In the genomic region with DNA sequence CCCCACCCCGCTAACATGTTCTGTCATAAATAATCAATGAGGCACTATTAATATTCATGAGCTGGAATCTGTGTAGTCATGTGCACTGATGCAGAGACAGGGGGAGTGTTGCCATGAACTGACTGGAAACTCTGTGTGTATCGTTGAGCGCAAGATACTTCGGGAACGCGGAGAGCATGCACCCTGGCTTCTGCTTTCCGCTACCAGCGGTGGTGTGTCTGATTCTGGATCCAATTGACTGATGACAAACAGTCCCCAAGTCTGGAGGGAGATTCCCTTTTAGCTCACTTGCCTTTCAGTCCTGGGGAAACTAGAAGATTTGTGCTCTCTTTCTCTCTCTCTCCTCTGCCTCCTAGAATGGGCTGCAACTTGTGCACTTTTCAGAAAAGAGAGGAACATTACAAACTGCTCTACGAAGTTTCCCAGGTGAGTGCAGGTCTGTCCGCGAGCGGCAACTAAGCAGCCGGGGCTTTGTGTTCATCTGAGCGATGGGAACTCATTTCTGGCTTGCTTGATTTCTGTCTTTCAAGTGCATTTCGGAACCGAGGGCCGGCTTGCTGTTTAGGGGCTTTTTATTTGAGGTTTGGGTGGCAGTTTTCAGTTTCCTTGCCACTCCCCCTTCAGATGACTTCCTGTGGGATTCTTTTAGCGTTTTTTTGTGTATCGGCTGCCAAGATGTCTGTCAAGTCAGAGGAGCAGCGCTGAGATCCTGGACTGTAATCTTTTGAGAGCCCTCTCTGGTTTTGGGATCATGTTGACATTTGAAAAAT, we compare ENCODE assay signal across 8 mouse cellular contexts.
DNase-seq lines count a peak whose midpoint lies in the region; ATAC-seq and TF ChIP-seq lines count a peak whose summit lies in the region.

No protein-coding gene starts in this region.

- no peak for TF ChIP-seq EP300 in liver, postnatal 0 days (IDR thresholded peaks at IDR 0.05; ENCODE audit: low read depth)

- H3K27ac ChIP-seq in intestine, embryonic 14.5 days (ENCODE audit: low read depth): no peak overlapping the region
- no peak overlapping the region for H3K27ac ChIP-seq in liver, postnatal 0 days (ENCODE audit: low read depth)

- peak overlapping the region; percentile 10; the same call in 1 of the 2 replicates for H3K9ac ChIP-seq in intestine, embryonic 14.5 days (ENCODE audit: low read length)
- H3K9ac ChIP-seq in liver, postnatal 0 days (replicated peaks): no peak overlapping the region

- H3K9me3 ChIP-seq in megakaryocyte, embryonic 14.5 days: no peaks in the 10 kb centered on the region
- no peaks in the 10 kb centered on the region for H3K9me3 ChIP-seq in intestine, embryonic 14.5 days (ENCODE audit: control insufficient read depth, low read length)
- no peaks in the 10 kb centered on the region for H3K9me3 ChIP-seq in liver, postnatal 0 days (ENCODE audit: low read length)

- H3K27me3 ChIP-seq in megakaryocyte, embryonic 14.5 days (replicated peaks): peaks cover 7% of the 10 kb centered on the region
- no peaks in the 10 kb centered on the region; the same call in 1 of the 2 replicates for H3K27me3 ChIP-seq in intestine, embryonic 14.5 days (replicated peaks; ENCODE audit: control insufficient read depth, insufficient read depth, low read length)
- H3K27me3 ChIP-seq in liver, postnatal 0 days (ENCODE audit: insufficient read depth, low read length): 0 out of 2 replicates have a peak, but pooled peaks cover 3% of the 10 kb centered on the region

- ATAC-seq in megakaryocyte, adult 5-6 weeks (ENCODE audit: poor library complexity, severe bottlenecking): no peak
- no peak for ATAC-seq in intestine, embryonic 14.5 days (replicated peaks; ENCODE audit: low FRiP score, low TSS enrichment, low read depth)
- no peak for ATAC-seq in liver, postnatal 0 days

- TF ChIP-seq CTCF in liver, postnatal 0 days (IDR thresholded peaks at IDR 0.05; ENCODE audit: low read depth): no peak

- H3K4me1 ChIP-seq in megakaryocyte, embryonic 14.5 days: no peaks in the 10 kb centered on the region
- 0 out of 2 replicates have a peak, but pooled peaks cover 6% of the 10 kb centered on the region for H3K4me1 ChIP-seq in intestine, embryonic 14.5 days (replicated peaks; ENCODE audit: control insufficient read depth, insufficient read depth, low read length)
- H3K4me1 ChIP-seq in liver, postnatal 0 days (ENCODE audit: insufficient read depth): no peaks in the 10 kb centered on the region

- peak; percentile 6 for DNase-seq in adrenal gland, adult 2 months
- no peak for DNase-seq in adrenal gland, postnatal 25 days
- peak; percentile 66 for DNase-seq in intestine, embryonic 14.5 days (ENCODE audit: low spot score)
- DNase-seq in liver, postnatal 0 days: no peak
- no peak for DNase-seq in thymus, postnatal 25 days
- DNase-seq in left cerebral cortex, postnatal 10 days (ENCODE audit: extremely low spot score in 1 of 2, low spot score in 2 of 2): no peak

- 3% methylated on average over 20 of the region's 20 CpGs for WGBS in intestine, embryonic 14.5 days
- 4% methylated on average over 20 of the region's 20 CpGs for WGBS in liver, postnatal 0 days (ENCODE audit: insufficient replicate concordance)

- intact Hi-C loops in left cerebral cortex, postnatal 10 days (cut with DNase I): loop anchor here (10.0 kb wide), 2 partner anchors 358 to 618 kb away; no protein-coding TSS in a partner anchor

- peak overlapping the region; percentile 71 for H3K4me2 ChIP-seq in intestine, embryonic 14.5 days (ENCODE audit: low read length)
- peak overlapping the region; percentile 49 for H3K4me2 ChIP-seq in liver, postnatal 0 days (ENCODE audit: low read depth, low read length)

- H3K36me3 ChIP-seq in megakaryocyte, embryonic 14.5 days (replicated peaks; ENCODE audit: low read length): no peaks in the 10 kb centered on the region
- no peaks in the 10 kb centered on the region for H3K36me3 ChIP-seq in intestine, embryonic 14.5 days (ENCODE audit: control insufficient read depth, insufficient read depth, low read length)
- no peaks in the 10 kb centered on the region for H3K36me3 ChIP-seq in liver, postnatal 0 days (replicated peaks; ENCODE audit: insufficient read depth, low read length)

- H3K4me3 ChIP-seq in megakaryocyte, embryonic 14.5 days (replicated peaks): peak overlapping the region; percentile 14
- peak overlapping the region; percentile 31 for H3K4me3 ChIP-seq in intestine, embryonic 14.5 days (ENCODE audit: low read depth, low read length)
- no peak overlapping the region; the same call in 1 of the 2 replicates for H3K4me3 ChIP-seq in liver, postnatal 0 days (ENCODE audit: low read depth, low read length)

Comparison
In these comparisons a context has a peak if more than half of its experiments do, and no peak if none do; other contexts are left out.
1. DNase-seq: peak in adrenal gland, adult 2 months (single experiment) and intestine, embryonic 14.5 days (single experiment); none in adrenal gland, postnatal 25 days (single experiment), liver, postnatal 0 days (single experiment), thymus, postnatal 25 days (single experiment) and left cerebral cortex, postnatal 10 days (0 of 2).